Mouse (Mus musculus) midbrain, embryonic 14.5 days (tissue): ENCODE data around the gene Os9. TPM values are rescaled to one million over a fixed set of nuclear protein-coding genes. Genes with fewer than 3 reads are reported as not detected.
"Not testable (repeated sequence)": the region's sequence is repeated elsewhere in the genome, so short reads cannot be mapped to it uniquely, and the experiment has no call there.

Experiments
- ATAC-seq: fragments of 200-750 bp; cut with Nextera tagmentation; 2 replicates; pipeline ENCODE4 v1.8.0; 2017; ENCODE audit warnings: moderate number of reproducible peaks, moderate library complexity; ENCODE audit not compliant: low FRiP score, low TSS enrichment
- DNase-seq: peaks from one replicate; pipeline ENCODE4 v3.0.0-alpha.2; 2015
- H3K27ac ChIP-seq: fragments of 300-500 bp; sonication (generic); replicated peaks from 2 replicates; pipeline ENCODE4 v1.5.1; 2014; ENCODE audit warnings: mild to moderate bottlenecking, low read depth, low read length, moderate library complexity
- H3K27me3 ChIP-seq: fragments of 300-500 bp; sonication (generic); 2 replicates; pipeline ENCODE4 v1.6.1; 2014; ENCODE audit warnings: low read length, control low read depth, mixed read lengths; ENCODE audit not compliant: control insufficient read depth, insufficient read depth
- H3K36me3 ChIP-seq: fragments of 300-500 bp; sonication (generic); 2 replicates; pipeline ENCODE4 v1.6.1; 2014; ENCODE audit warnings: low read length, control low read depth; ENCODE audit not compliant: control insufficient read depth, insufficient read depth
- H3K4me1 ChIP-seq: fragments of 300-500 bp; sonication (generic); 2 replicates; pipeline ENCODE4 v1.6.1; 2014; ENCODE audit warnings: mild to moderate bottlenecking, antibody characterized with exemption, low read length, control low read depth; ENCODE audit not compliant: control insufficient read depth, insufficient read depth
- H3K4me2 ChIP-seq: fragments of 300-500 bp; sonication (generic); 2 replicates; pipeline ENCODE4 v1.6.1; 2014; ENCODE audit warnings: mild to moderate bottlenecking, low read length, moderate library complexity
- H3K4me3 ChIP-seq: fragments of 300-500 bp; sonication (generic); replicated peaks from 2 replicates; pipeline ENCODE4 v1.5.1; 2014; ENCODE audit warnings: low read depth, low read length
- H3K9ac ChIP-seq: fragments of 300-500 bp; sonication (generic); replicated peaks from 2 replicates; pipeline ENCODE4 v1.6.1; 2014; ENCODE audit warnings: mild to moderate bottlenecking, low read length, moderate library complexity
- H3K9me3 ChIP-seq: fragments of 300-500 bp; sonication (generic); 2 replicates; pipeline ENCODE4 v1.6.1; 2016; ENCODE audit warnings: low read length, control low read depth, mixed read lengths; ENCODE audit not compliant: control insufficient read depth
- WGBS: fragments of 180-500 bp; shearing (Covaris S2); extraction: QIAGEN DNeasy Blood & Tissue Kit; methylation state at CpG from one replicate; pipeline ENCODE4 v1.1.7; 2014; 5-methylcytosine and 5-hydroxymethylcytosine counted together
- polyA plus RNA-seq: library from polyadenylated mRNA; unstranded; fragments of >200 nt; fragmentation: Nextera tagmentation; extraction: Ambion mirVana; gene quantifications from 2 replicates; pipeline ENCODE4 v1.2.1, GENCODE M21; 2014

Gene Os9
- polyA plus RNA-seq, 1 experiment from 2014 or later: 82.1 TPM

DNA sequence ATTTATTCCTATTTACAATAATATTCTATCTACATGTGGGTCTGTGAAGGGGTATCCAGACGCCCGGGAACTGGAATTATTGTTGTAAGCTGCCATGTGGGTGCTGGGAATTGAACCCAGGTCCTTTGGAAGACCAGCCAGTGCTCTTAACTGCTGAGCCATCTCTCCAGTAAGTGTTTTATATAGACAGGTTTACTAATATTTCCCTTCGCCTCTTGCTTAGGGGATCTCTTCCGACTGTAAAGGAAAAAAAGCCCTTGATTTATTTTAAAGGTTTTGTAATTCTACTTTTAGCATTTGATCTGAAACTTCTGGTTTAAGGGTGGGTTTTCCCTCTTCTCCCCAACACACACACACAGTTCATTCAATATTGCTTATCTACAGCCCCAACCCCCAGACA lies 43.3 kb upstream of the Os9 start:
- DNase-seq: no peak

DNA sequence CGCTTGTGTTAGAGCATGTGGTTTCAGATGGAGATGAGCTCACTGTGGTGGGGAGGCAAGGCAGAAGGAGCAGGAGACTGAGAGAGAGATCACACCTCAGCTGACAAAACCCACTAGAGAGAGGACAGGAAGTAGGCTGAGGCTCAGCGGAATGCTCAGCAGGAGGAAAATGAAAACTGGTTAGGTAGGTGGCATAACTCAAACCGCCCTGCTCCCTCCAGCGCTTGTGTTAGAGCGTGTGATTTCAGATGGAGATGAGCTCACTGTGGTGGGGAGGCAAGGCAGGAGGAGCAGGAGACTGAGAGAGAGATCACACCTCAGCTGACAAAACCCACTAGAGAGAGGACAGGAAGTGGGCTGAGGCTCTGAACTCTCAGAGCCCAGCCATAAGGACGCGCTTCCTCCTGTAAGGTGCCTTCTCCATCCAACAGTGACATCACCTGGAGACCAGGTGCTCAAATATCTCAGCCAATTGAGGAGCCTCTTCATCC lies 41.9 kb upstream of the Os9 start:
- H3K4me3 ChIP-seq, DNase-seq, ATAC-seq, H3K27ac ChIP-seq, H3K36me3 ChIP-seq, H3K4me2 ChIP-seq, H3K9me3 ChIP-seq, H3K4me1 ChIP-seq, H3K9ac ChIP-seq: not testable (repeated sequence)
- H3K27me3 ChIP-seq: peaks cover 14% of the 10 kb centered on the region
- WGBS: 66% methylated on average over 7 of the region's 7 CpGs

More for the DNA sequence above, 43.3 kb upstream of the Os9 start:
- 98% methylated on average over 4 of the region's 4 CpGs for WGBS
- no peak overlapping the region for H3K4me3 ChIP-seq
- H3K27me3 ChIP-seq: peaks cover 27% of the 10 kb centered on the region
- H3K4me2 ChIP-seq: peak overlapping the region; percentile 93
- no peak overlapping the region for H3K27ac ChIP-seq
- ATAC-seq: no peak
- H3K9me3 ChIP-seq: no peaks in the 10 kb centered on the region
- H3K4me1 ChIP-seq: peaks cover 5% of the 10 kb centered on the region; the same call in 1 of the 2 replicates
- H3K36me3 ChIP-seq: 0 out of 2 replicates have a peak, but pooled peaks cover 8% of the 10 kb centered on the region
- no peak overlapping the region for H3K9ac ChIP-seq

DNA sequence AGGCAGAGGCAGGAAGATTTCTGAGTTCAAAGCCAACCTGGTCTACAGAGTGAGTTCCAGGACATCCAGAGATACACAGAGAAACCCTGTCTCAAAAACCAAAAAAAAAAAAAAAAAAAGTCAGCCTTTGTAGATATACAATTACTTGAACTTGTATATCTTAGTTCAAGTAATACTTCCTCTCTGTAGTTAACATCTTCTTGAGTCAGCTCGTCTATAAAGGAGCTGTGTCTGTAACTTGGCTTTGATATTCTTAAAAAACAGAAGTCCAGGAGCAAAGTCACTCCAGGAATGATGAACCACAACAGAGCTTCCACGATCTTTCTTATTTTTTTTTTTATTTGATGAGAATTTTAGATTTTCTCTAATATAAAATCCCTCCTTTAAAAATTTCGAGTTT lies 39.8 kb upstream of the Os9 start:
- 74% methylated on average over 3 of the region's 3 CpGs for WGBS
- no peak for DNase-seq
- H3K4me2 ChIP-seq: no peak overlapping the region
- no peaks in the 10 kb centered on the region for H3K36me3 ChIP-seq
- H3K4me3 ChIP-seq: no peak overlapping the region
- H3K9me3 ChIP-seq: no peaks in the 10 kb centered on the region
- no peaks in the 10 kb centered on the region for H3K27me3 ChIP-seq
- H3K27ac ChIP-seq: no peak overlapping the region
- H3K9ac ChIP-seq: no peak overlapping the region
- ATAC-seq: no peak
- no peaks in the 10 kb centered on the region for H3K4me1 ChIP-seq

DNA sequence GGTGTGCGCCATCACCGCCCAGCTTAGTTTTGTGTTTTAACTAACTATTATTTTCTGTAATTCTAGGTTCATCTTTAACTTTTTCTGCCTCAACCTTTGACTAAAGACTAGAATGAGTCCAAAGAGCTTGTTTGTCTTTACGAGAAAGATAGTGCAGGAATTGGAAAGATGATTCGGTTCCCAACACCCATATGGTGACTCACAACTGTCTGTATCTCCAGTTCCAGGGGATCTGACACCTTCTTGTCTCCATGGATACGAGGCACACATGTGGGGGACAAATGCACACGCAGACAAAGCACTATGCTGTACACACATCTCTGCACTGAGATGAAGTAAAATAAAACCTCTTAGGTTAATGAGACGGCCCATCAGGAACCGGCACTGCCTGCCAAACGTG lies 39.1 kb upstream of the Os9 start:
- Histone ChIP-seq H3K9me3 (no peaks in the 10 kb centered on the region), H3K4me1 (no peaks in the 10 kb centered on the region), H3K27me3 (no peaks in the 10 kb centered on the region), H3K36me3 (no peaks in the 10 kb centered on the region), H3K4me3 (no peak overlapping the region), H3K27ac (no peak overlapping the region), H3K9ac (no peak overlapping the region), H3K4me2 (no peak overlapping the region)
- WGBS: 83% methylated on average over 9 of the region's 9 CpGs
- no peak for ATAC-seq
- no peak for DNase-seq

DNA sequence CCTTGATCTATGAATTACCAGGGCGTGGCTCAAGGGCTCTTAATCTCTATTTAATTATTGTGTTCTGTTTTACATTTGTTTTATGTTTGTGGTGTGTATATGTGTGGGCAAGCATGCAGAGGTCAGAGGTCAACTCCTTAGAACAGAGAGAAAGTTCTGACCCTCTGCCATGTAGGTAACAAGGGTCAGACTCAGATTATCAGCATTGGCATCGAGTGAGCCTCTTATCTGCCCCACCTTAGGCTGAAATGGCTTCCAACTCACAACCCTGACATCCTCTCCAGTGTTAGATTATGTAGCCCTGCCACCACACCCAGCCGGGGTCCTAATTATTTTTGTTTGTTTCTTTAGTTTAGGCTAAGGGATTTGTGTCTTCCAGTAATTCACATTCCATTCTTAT lies 37.5 kb upstream of the Os9 start:
- Histone ChIP-seq H3K9ac (no peak overlapping the region), H3K4me3 (no peak overlapping the region), H3K4me1 (no peaks in the 10 kb centered on the region), H3K27ac (no peak overlapping the region), H3K9me3 (no peaks in the 10 kb centered on the region), H3K27me3 (no peaks in the 10 kb centered on the region), H3K36me3 (no peaks in the 10 kb centered on the region), H3K4me2 (no peak overlapping the region)
- WGBS: 73% methylated on average over 3 of the region's 3 CpGs
- DNase-seq (no peak), ATAC-seq (no peak)

DNA sequence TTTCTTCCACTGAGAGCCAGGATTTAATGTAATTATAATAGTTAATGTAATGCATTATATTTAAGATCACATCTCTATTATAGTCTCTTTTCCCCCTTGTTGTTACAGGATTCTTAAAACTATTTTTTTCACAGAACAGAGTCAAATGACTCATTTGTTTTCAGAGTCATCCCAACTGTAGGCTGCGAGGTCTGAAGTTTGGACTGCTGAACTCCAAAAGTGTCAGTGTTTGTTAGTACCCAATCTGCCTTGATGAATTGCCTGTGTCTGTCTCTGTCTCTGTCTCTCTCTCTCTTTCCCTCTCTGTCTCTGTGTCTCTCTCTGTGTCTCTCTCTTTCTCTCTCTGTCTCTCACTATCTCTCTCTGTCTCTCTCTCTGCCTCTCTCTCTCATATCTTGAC lies 35.6 kb upstream of the Os9 start:
- Histone ChIP-seq H3K27ac (no peak overlapping the region), H3K36me3 (no peaks in the 10 kb centered on the region), H3K4me1 (no peaks in the 10 kb centered on the region), H3K4me3 (no peak overlapping the region), H3K4me2 (no peak overlapping the region), H3K9ac (no peak overlapping the region), H3K9me3 (no peaks in the 10 kb centered on the region), H3K27me3 (no peaks in the 10 kb centered on the region)
- 82% methylated on average over 1 of the region's 1 CpGs for WGBS
- no peak for ATAC-seq
- no peak for DNase-seq

DNA sequence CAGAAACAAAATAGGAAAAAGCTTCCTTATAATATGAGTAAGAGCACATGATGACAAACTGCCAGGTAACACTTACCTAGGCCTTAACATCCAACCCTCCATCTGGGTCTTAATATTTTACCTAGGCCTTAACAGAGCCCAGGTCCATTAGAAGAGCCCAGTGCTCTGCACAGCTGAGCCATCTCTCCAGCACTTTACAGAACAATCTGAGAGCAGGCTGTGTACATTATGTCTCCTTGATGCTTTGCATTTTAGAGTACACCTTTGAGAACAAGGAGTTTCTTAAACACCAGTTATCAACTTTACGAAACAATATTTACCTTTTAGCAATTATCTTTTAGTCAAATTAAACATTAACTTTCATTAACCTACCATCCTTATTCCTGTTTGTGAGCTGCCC lies 35.2 kb upstream of the Os9 start:
- 98% methylated on average over 1 of the region's 1 CpGs for WGBS
- Histone ChIP-seq H3K27me3 (no peaks in the 10 kb centered on the region), H3K9ac (no peak overlapping the region), H3K4me3 (no peak overlapping the region), H3K4me1 (no peaks in the 10 kb centered on the region), H3K9me3 (no peaks in the 10 kb centered on the region), H3K4me2 (no peak overlapping the region), H3K36me3 (no peaks in the 10 kb centered on the region), H3K27ac (no peak overlapping the region)
- ATAC-seq (no peak), DNase-seq (no peak)

DNA sequence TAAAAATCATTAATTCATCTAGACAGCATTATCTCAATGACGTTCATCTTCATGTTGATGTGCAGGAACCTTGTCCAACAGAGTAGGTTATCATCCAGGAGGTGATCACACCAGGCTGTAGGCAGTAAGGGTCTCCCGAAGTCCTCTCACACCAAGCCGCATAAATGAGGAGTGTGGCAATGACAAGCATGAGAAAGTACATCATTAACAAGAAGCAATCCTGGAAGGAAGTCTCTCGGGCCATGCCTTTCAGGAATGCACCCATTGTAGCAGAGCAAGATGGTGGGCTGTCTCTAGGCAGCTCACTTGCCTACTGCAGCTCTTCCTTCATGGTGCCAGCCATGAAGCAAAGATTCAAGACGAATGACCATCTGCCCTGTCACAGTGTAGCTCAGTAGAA lies 33.7 kb upstream of the Os9 start:
- Histone ChIP-seq H3K27ac (no peak overlapping the region), H3K27me3 (no peaks in the 10 kb centered on the region), H3K4me1 (no peaks in the 10 kb centered on the region), H3K4me2 (no peak overlapping the region), H3K9me3 (no peaks in the 10 kb centered on the region), H3K4me3 (no peak overlapping the region), H3K9ac (no peak overlapping the region), H3K36me3 (no peaks in the 10 kb centered on the region)
- DNase-seq (no peak), ATAC-seq (no peak)
- 85% methylated on average over 5 of the region's 5 CpGs for WGBS

DNA sequence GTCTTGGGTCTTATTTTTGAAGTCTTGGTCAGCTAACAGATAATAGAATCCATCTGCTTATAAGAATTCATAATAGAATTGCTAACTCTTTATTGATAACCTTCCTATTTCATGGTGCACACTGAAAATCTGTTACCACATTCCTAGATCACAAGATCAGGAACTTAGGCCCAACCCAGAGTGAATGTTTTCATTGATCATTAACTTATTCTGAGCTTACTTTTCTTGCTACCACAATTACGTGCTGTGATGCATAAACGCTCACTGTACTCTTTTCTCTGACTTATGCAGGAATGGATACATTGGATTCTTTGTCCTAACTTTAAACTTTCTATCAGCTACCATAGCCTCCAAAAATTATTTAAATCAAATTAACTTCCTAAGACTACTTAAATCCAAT lies 33.3 kb upstream of the Os9 start:
- no peak for ATAC-seq

More for the DNA sequence above, 33.3 kb upstream of the Os9 start:
- H3K27ac ChIP-seq: no peak overlapping the region
- no peaks in the 10 kb centered on the region for H3K4me1 ChIP-seq
- no peak overlapping the region for H3K4me2 ChIP-seq
- no peaks in the 10 kb centered on the region for H3K36me3 ChIP-seq
- H3K27me3 ChIP-seq: no peaks in the 10 kb centered on the region
- H3K9ac ChIP-seq: no peak overlapping the region
- 100% methylated on average over 2 of the region's 2 CpGs for WGBS
- H3K9me3 ChIP-seq: no peaks in the 10 kb centered on the region
- no peak for DNase-seq
- H3K4me3 ChIP-seq: no peak overlapping the region
